Mouse (Mus musculus): ENCODE results near the gene Sez6.

DNA sequence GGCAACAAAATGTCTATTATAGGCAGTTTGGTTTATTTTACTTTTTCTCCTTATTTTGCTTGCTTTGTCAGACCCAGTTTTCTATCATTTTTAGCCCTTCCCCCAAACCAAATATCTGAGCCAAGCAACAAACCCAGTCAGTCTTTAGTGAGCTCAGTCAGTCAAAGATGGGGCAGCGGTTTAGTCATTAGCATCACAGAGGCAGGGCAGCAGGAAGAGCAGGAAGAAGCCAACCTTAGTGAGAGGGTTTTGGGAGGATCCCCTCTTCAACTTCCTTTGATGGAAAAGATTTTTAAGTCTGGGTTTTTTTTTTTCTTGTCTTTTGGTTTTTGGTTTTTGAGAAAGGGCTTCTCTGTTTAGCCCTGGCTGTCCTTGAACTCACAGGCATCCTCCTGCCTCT lies 25.9 kb upstream of the Sez6 start:
- TF ChIP-seq CTCF (IDR thresholded peaks at IDR 0.05; ENCODE audit: low read depth, low read length) (no peak), POLR2A (IDR thresholded peaks at IDR 0.05; ENCODE audit: extremely low read depth, insufficient read depth, low read length) (no peak)

All from liver, adult 2 months (tissue).